Mouse (Mus musculus): ENCODE data around the gene Zap70. TPM values are rescaled to one million over a fixed set of nuclear protein-coding genes. Genes with fewer than 3 reads are reported as not detected.

The Zap70 gene
- 1.2 and 5.1 TPM in 2 replicates for polyA plus RNA-seq (2015; fragmentation: Nextera tagmentation; extraction: Ambion mirVana)

DNA sequence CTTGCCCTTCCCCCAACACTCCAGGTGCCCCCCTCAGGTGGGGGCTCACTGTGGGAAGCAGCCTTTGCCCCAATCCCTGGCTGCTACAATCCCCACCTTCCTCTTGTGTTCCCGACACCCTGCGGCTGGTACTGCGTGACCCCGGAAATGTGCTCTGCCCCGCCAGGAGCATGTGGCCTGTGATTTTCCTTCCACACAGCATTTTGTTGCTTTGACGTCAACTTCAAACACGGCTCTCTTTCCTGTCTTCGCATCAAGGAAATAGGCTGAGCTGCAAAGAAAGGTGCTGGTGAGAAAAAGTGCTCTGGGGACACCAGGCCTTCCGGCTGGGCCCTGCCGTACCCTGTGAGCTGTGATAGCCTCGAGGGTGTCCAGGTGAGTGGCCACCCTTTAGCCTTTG lies at the start of gene Zap70:
TSS of gene Zap70 (plus strand) at position 231 of the 400 bp plus-strand sequence.
- no peak for ATAC-seq (ENCODE audit: low FRiP score)
- H3K4me3 ChIP-seq (replicated peaks) = no peak within 1 kb of the TSS

DNA sequence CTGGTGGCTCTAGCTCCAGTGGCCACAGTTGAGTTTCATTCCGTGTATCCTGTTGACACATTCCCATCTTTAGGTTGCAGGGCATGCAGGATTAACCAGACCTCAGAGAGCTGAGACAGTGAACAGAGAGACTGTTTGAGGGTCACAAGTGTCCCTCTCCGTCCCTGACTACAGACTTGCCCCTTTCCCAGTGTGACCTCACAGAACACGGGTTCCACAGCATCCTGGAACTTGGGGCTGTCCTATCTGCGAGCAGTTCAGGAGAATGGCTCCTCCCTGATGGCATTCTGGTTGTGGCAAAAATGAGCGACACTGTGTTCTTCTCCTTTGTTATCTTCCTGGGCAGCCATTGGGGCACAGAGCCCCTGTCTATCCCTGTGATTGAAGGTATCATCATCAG lies 47.3 kb upstream of the Zap70 start, which contains the start of gene Actr1b:
TSS of gene Actr1b (minus strand) at position 112 of the 400 bp plus-strand sequence.
- H3K36me3 ChIP-seq = no peaks in the 10 kb centered on the region
- no peak within 1 kb of the TSS for H3K4me2 ChIP-seq
- ATAC-seq (ENCODE audit: low FRiP score) = no peak
- no peaks in the 10 kb centered on the region for H3K27me3 ChIP-seq (replicated peaks)
- H3K4me1 ChIP-seq = peaks cover 5% of the 10 kb centered on the region; the same call in 1 of the 2 replicates
- no peak within 1 kb of the TSS for H3K4me3 ChIP-seq (replicated peaks)
- WGBS = 82% methylated on average over 5 of the region's 5 CpGs
- no peaks in the 10 kb centered on the region for H3K9me3 ChIP-seq (replicated peaks)
- H3K27ac ChIP-seq (replicated peaks) = no peak within 1 kb of the TSS
- H3K9ac ChIP-seq (replicated peaks) = no peak within 1 kb of the TSS

More for the DNA sequence above, at the start of gene Zap70:
- no peaks in the 10 kb centered on the region for H3K27me3 ChIP-seq (replicated peaks)
- H3K9me3 ChIP-seq (replicated peaks) = no peaks in the 10 kb centered on the region
- H3K36me3 ChIP-seq = no peaks in the 10 kb centered on the region
- no peak within 1 kb of the TSS for H3K9ac ChIP-seq (replicated peaks)
- H3K4me2 ChIP-seq = no peak within 1 kb of the TSS
- no peak within 1 kb of the TSS for H3K27ac ChIP-seq (replicated peaks)
- H3K4me1 ChIP-seq = no peaks in the 10 kb centered on the region
- 87% methylated on average over 11 of the region's 11 CpGs for WGBS

DNA sequence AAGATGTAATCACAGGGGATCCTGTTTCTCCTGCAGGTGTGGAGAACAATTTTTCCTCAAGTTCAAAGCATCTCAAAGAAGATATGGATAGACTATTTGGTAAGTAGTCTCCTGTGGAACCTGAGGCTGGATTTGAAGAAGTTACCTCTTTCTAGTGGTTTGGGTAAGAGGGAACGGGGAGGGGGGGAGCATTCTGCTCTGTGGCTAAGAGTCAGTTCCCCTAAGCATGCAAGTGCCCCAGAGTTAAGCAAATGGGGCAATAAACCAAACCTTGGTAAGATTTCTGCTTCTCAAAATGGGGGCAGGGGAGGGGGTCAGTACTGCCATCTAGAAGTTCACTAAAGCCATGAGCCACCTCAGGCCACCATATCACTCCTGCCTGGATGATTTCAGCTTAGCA lies 42.8 kb upstream of the Zap70 start:
- H3K4me2 ChIP-seq = no peak overlapping the region
- no peaks in the 10 kb centered on the region for H3K27me3 ChIP-seq (replicated peaks)
- H3K27ac ChIP-seq (replicated peaks) = no peak overlapping the region
- ATAC-seq (ENCODE audit: low FRiP score) = no peak
- H3K9ac ChIP-seq (replicated peaks) = no peak overlapping the region
- 84% methylated on average over 1 of the region's 1 CpGs for WGBS
- peaks cover 6% of the 10 kb centered on the region for H3K4me1 ChIP-seq
- no peaks in the 10 kb centered on the region for H3K9me3 ChIP-seq (replicated peaks)
- H3K36me3 ChIP-seq = no peaks in the 10 kb centered on the region
- no peak overlapping the region for H3K4me3 ChIP-seq (replicated peaks)

DNA sequence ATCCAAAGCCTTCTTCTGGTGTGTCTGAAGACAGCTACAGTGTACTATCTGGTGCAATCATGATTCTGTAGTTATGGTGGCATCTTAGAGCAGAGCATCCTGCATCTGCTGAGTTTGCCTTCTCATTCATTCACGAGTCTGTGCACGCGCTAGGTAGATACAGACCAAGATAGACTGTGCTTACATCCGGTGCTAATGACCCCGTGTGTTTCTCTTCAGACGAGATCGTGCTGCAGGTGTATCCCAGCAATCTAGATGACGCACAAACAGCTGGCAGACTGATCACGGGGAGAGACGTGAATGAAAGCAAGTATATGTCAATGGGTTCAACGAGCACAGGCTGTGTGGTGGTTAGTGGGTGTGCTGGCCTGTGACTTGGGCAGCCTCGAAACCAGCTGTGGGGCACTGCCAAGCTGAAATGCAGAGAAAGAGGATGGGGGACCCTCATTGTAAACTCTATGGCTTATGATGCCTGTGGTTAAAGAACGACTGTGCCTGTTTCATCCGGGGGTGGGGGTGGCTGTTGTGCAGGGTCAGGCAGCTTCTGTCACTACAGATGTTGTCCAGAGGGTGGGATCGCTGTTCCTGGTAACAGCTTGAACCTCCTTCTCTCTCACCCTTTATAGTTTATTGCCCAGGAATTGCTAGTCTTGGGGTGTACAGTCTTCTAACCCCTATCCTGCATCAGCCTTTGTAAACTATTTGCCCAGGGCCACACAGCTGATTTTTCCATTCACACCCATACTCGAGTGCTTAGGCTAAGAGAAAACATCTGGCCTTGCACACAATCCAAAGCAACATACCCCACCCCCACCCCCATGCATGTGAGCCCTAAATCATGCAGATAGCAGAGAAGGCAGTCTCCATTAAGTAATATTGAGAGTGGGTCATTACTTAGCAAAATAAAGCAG lies 38.2 kb upstream of the Zap70 start:
- H3K36me3 ChIP-seq = no peaks in the 10 kb centered on the region
- peak overlapping the region; percentile 33; the same call in 1 of the 2 replicates for H3K27ac ChIP-seq (replicated peaks)
- no peak overlapping the region for H3K4me2 ChIP-seq
- ATAC-seq (ENCODE audit: low FRiP score) = peak; percentile 55; the same call in 1 of the 2 replicates
- H3K4me1 ChIP-seq = peaks cover 10% of the 10 kb centered on the region
- H3K27me3 ChIP-seq (replicated peaks) = no peaks in the 10 kb centered on the region
- no peak overlapping the region for H3K4me3 ChIP-seq (replicated peaks)
- WGBS = 56% methylated on average over 16 of the region's 16 CpGs
- H3K9ac ChIP-seq (replicated peaks) = no peak overlapping the region
- no peaks in the 10 kb centered on the region for H3K9me3 ChIP-seq (replicated peaks)

DNA sequence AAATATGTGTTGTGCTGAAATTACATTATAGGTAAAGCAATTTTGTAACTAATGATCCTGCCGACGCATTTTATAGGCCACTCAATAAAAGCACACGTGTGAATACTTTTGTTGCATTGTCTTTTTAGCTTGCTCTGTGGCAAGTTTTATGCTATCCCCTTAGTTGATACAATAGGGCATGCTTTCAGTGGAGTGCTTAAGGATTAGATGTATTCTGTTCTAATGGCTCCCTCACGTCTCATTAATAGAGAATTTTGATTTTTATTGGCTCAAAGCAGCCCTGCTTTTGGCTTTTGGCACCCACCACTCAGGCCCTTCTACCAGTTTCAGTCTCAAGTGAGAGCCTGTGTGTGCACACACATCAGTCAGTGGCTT lies 37.6 kb upstream of the Zap70 start:
- peak; percentile 53; the same call in 1 of the 2 replicates for ATAC-seq (ENCODE audit: low FRiP score)
- Histone ChIP-seq H3K27me3 (replicated peaks) (no peaks in the 10 kb centered on the region), H3K4me2 (no peak overlapping the region), H3K4me1 (peaks cover 10% of the 10 kb centered on the region), H3K27ac (replicated peaks) (peak overlapping the region; percentile 23; the same call in 1 of the 2 replicates), H3K36me3 (no peaks in the 10 kb centered on the region), H3K4me3 (replicated peaks) (no peak overlapping the region), H3K9me3 (replicated peaks) (no peaks in the 10 kb centered on the region), H3K9ac (replicated peaks) (no peak overlapping the region)
- 26% methylated on average over 4 of the region's 4 CpGs for WGBS

DNA sequence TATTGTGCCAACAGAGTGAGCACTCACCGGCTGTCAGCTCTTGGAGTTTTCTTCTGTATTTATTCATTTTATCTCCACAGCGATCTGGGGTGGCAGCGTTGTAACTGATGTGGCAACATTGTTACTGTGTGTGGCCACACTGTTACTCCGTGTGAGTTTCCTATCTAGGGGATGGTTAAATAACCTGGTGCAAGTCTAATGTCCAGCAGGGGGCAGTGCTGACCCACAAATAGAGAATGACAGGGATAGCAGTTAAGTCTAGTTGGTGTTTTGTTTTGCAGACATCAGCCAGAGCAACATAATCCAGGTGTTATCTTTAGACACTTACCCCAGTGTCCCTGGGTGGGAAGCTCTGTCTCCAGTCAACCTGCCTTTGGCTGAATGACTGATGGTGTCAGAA lies 24.3 kb upstream of the Zap70 start:
- H3K4me3 ChIP-seq (replicated peaks) = no peak overlapping the region
- peak; percentile 68; the same call in 1 of the 2 replicates for ATAC-seq (ENCODE audit: low FRiP score)
- H3K9ac ChIP-seq (replicated peaks) = no peak overlapping the region
- no peaks in the 10 kb centered on the region for H3K36me3 ChIP-seq
- 12% methylated on average over 4 of the region's 4 CpGs for WGBS
- no peak overlapping the region for H3K4me2 ChIP-seq
- no peaks in the 10 kb centered on the region for H3K4me1 ChIP-seq
- no peaks in the 10 kb centered on the region for H3K9me3 ChIP-seq (replicated peaks)
- H3K27me3 ChIP-seq (replicated peaks) = no peaks in the 10 kb centered on the region
- H3K27ac ChIP-seq (replicated peaks) = no peak overlapping the region

DNA sequence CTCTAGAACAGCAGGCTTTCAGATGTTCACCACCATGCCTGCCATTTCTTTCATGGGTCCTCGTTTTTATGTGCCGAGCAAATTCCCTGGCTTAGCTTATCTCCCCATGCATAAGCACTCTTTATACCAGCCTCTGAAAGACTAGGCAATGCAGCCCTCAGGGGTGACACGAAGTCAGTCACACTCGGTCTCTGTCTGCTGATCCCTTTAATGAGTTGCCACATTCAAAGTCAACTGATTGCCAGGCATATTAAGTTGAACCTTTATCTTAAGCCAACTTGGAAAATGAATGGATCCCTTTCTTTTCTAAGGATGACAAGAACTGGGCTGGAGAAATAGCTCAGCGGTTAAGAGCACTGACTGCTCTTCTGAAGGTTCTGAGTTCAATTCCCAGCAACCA lies 22.4 kb upstream of the Zap70 start:
- no peak overlapping the region for H3K4me2 ChIP-seq
- H3K27me3 ChIP-seq (replicated peaks) = no peaks in the 10 kb centered on the region; the same call in 1 of the 2 replicates
- H3K36me3 ChIP-seq = no peaks in the 10 kb centered on the region
- H3K4me3 ChIP-seq (replicated peaks) = no peak overlapping the region
- no peaks in the 10 kb centered on the region for H3K9me3 ChIP-seq (replicated peaks)
- WGBS = 66% methylated on average over 5 of the region's 5 CpGs
- no peak overlapping the region for H3K27ac ChIP-seq (replicated peaks)
- ATAC-seq (ENCODE audit: low FRiP score) = no peak
- peaks cover 3% of the 10 kb centered on the region for H3K4me1 ChIP-seq
- no peak overlapping the region for H3K9ac ChIP-seq (replicated peaks)

DNA sequence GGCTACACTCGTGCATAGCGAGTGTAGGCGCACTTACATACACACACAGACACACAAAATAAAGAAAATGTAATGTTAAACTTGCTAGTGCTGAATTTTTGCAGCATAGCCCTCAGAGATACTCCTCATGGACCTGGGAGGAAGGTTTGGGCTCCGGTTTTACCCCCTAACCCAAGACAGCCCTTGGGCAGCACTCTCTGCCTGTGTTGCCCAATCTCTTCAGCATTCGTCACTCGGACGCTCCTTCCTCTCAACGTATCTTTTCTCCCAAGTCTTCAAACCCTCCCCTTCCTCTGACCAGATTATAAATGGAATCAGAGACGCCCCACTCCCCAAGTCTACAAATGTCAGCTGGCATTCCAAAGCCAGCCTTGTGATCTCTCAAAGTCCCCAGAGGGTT lies 18.6 kb upstream of the Zap70 start:
- H3K4me3 ChIP-seq (replicated peaks) = no peak overlapping the region
- H3K9ac ChIP-seq (replicated peaks) = no peak overlapping the region
- 83% methylated on average over 9 of the region's 9 CpGs for WGBS
- no peak for ATAC-seq (ENCODE audit: low FRiP score)
- no peak overlapping the region for H3K27ac ChIP-seq (replicated peaks)
- no peaks in the 10 kb centered on the region for H3K9me3 ChIP-seq (replicated peaks)
- no peaks in the 10 kb centered on the region; the same call in 1 of the 2 replicates for H3K27me3 ChIP-seq (replicated peaks)
- no peak overlapping the region for H3K4me2 ChIP-seq
- no peaks in the 10 kb centered on the region for H3K36me3 ChIP-seq
- peaks cover 11% of the 10 kb centered on the region for H3K4me1 ChIP-seq

DNA sequence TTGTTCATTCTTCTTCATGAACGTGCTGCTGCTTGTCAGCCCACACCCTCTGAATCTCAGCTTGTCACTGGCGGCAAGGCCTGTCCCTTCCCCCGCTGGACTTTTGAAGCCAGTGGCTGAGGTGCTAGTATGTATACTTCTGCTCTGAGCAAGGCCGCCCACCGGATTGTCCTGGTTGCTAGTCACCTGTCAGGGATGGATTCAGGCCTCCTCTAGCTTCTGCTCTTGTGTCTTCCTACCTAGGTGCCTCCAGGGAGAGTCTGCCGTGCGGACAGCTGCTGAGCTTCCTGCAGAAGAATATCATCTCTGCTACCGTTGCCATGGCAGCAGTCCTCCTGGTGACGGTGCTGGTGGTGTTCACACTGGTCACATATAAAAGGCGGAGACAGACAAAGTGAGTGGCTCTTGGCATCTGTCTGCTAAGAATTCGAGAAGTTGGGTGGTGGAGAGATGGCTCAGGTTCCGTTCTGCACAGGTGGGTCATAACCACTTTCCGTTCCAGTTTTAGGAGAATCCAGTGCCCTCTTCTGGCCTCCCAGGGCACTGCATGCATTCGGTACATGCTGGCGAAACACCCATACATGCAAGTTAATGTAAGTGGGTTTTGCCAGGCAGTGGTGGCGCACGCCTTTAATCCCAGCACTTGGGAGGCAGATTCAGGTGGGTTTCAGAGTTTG lies 17.2 kb upstream of the Zap70 start:
- H3K36me3 ChIP-seq = no peaks in the 10 kb centered on the region
- H3K4me3 ChIP-seq (replicated peaks) = peak overlapping the region; percentile 31
- no peak overlapping the region for H3K27ac ChIP-seq (replicated peaks)
- peak; percentile 83 for ATAC-seq (ENCODE audit: low FRiP score)
- H3K27me3 ChIP-seq (replicated peaks) = no peaks in the 10 kb centered on the region; the same call in 1 of the 2 replicates
- no peak overlapping the region for H3K9ac ChIP-seq (replicated peaks)
- peaks cover 11% of the 10 kb centered on the region for H3K4me1 ChIP-seq
- 21% methylated on average over 17 of the region's 17 CpGs for WGBS
- H3K4me2 ChIP-seq = peak overlapping the region; percentile 55
- no peaks in the 10 kb centered on the region for H3K9me3 ChIP-seq (replicated peaks)

DNA sequence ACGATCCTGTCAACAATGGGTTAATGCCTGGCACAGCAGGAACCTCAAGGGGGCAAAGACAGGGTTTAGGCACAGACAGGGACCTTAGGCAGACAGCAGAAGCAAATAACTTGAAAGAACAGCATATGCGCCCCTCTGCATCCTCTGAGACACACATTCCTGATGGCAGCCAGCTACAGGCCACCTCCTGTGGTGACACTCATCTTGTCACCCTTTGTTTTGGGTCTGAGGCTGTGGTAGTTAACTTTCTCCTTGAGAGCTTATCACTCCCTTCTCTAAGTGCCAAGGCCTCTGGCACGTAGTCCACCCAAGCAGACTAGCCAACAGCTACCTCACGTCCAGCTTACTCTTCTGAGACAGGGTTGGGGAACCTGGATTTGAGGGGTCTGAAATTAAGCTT lies 15.9 kb upstream of the Zap70 start:
- no peak for ATAC-seq (ENCODE audit: low FRiP score)
- Histone ChIP-seq H3K4me3 (replicated peaks) (no peak overlapping the region), H3K36me3 (no peaks in the 10 kb centered on the region), H3K9ac (replicated peaks) (no peak overlapping the region), H3K9me3 (replicated peaks) (no peaks in the 10 kb centered on the region), H3K27me3 (replicated peaks) (no peaks in the 10 kb centered on the region; the same call in 1 of the 2 replicates), H3K4me2 (no peak overlapping the region), H3K27ac (replicated peaks) (no peak overlapping the region), H3K4me1 (peaks cover 11% of the 10 kb centered on the region)
- WGBS = 38% methylated on average over 4 of the region's 4 CpGs

DNA sequence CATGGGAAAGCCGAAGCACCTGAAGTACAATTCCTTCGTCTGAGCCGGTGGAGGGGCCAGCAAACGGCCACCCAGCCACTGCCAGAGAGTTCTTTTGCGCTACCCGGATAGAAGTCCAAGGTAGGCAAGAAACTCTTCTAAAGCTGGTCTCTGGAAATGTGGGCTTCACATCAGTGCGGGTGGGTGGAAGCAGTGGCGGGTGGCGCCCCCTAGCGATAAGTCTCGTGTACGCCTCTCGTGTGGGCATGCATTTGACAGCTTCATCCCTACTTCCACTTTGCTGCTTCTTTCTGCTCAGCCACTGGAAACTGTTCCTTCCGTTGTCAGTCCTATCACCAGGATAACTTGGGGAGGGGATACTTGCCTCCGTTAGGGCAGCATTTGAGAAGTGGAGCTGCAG lies 15.1 kb upstream of the Zap70 start:
- no peak for ATAC-seq (ENCODE audit: low FRiP score)
- H3K9me3 ChIP-seq (replicated peaks) = no peaks in the 10 kb centered on the region
- 46% methylated on average over 15 of the region's 15 CpGs for WGBS

More for the DNA sequence above, 15.1 kb upstream of the Zap70 start:
- no peaks in the 10 kb centered on the region; the same call in 1 of the 2 replicates for H3K27me3 ChIP-seq (replicated peaks)
- H3K4me1 ChIP-seq = peaks cover 11% of the 10 kb centered on the region
- no peaks in the 10 kb centered on the region for H3K36me3 ChIP-seq
- no peak overlapping the region for H3K27ac ChIP-seq (replicated peaks)
- no peak overlapping the region for H3K4me2 ChIP-seq
- no peak overlapping the region for H3K9ac ChIP-seq (replicated peaks)
- no peak overlapping the region for H3K4me3 ChIP-seq (replicated peaks)
